Mouse (Mus musculus) embryonic stem cell, embryonic (primary cell): ENCODE measurements at regions not wholly inside any gene's neighbourhood (a gene's known extent, or its start where the extent isn't known, plus 50 kb on each side); places are given as distances from the start of the nearest gene placed in this dataset.

ENCODE experiments used
- CTCF ChIA-PET, 4 experiments: fragments of 300-600 bp in 2 of 4; fragments of 350-600 bp in 2 of 4; sonication (Branson Sonifier 250); formaldehyde crosslinking; loops; one replicate each; lab custom pipeline; 2022; ENCODE audit warnings: inconsistent platforms in 2 of 4; lab: Charles Lee
- POLR2A ChIA-PET, 4 experiments: fragments of 300-600 bp in 2 of 4; fragments of 350-600 bp in 2 of 4; sonication (Branson Sonifier 250); formaldehyde crosslinking; loops; one replicate each; lab custom pipeline; 2022; ENCODE audit warnings: antibody characterized with exemption in 4 of 4, inconsistent platforms in 1 of 4; lab: Charles Lee

- ChIA-PET CTCF (interaction anchor here in 2 of 4 experiments (0.7 kb wide), 2 partner anchors 306 to 395 kb away, joined by 5 read pairs; no protein-coding TSS in a partner anchor), POLR2A (interaction anchor here in 1 of 4 experiments (1.1 kb wide), 1 partner anchor 9 kb away, joined by 3 read pairs; no protein-coding TSS in a partner anchor)
Observed at GRCm38 (mm10) chr3:42074532-42075287, 332.3 kb downstream of the D3Ertd751e start.

DNA sequence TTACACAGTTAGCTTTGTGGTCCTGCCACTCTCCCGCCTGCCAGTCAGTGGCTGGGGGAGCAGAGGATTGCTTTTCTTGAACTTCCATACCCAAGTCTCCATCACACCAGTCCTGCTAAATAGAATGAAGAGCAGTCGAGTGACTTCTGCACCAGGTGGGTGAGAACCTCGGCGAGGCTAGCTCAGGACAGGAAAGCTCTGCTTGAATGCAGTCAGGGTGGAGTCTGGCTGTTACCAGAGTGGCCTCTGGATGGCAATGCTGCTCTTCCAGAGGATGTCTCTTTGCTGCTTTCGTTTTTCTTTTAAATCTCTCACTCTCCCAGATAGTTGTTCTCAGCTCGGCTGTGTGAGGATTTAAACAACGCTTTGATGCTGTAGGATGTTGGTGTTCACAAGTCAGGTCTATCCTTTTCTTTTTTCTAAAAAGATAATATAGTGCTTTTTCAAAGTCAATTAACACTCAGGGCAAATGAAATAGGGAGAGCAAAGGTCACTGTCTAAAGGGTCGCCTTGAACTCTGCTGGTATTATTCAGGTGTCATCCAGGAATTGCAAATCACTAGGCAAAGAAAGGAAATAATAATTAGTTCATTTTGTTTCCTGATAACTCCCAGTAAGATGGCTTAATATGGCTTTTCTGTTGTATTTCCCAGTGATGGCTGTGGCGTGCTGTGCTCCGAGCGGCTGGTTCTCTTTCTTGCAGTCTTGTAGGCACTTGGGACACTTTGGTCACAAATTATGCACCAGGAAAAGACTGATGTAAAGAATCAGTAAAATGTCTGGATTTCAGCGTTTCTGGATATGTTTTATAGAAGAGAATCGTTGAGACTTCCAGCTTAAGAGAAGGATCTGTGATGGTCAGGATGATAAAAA is 368.8 kb downstream of the D3Ertd751e start:
- ChIA-PET CTCF (interaction anchor here in 2 of 4 experiments (0.6 kb wide), 2 partner anchors 18 to 1150 kb away, joined by 3 read pairs; no protein-coding TSS in a partner anchor), POLR2A (no interaction called here)

GRCm38 (mm10) chr3:42129821-42130560 is 387.6 kb downstream of the D3Ertd751e start:
- CTCF ChIA-PET, result no interaction called here
- POLR2A ChIA-PET, result no interaction called here

- ChIA-PET CTCF (no interaction called here), POLR2A (no interaction called here)
Observed at GRCm38 (mm10) chr3:42132322-42132721, 389.9 kb downstream of the D3Ertd751e start.

DNA sequence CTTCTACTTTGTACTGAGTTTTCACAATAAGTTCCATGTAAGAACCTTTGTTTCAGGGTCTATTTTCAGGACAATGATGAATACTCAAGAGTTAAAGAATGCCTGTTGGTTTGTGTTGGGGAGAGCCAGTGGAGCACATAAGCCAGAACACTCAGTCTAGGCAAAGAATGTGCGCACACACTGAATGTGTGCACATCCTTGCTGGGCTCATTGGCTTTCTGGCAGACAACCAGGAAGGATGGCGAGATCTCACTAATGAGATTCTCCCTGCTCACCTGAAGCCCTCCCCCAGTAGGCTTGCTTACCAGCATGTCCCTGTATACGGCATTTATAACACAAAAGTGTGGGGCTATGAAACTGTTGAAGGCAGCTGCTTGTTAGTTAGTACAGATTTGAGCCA is 411.0 kb downstream of the D3Ertd751e start:
- CTCF ChIA-PET, result no interaction called here
- POLR2A ChIA-PET, result no interaction called here

- CTCF ChIA-PET, result no interaction called here
- POLR2A ChIA-PET, result no interaction called here
Observed at GRCm38 (mm10) chr3:42154909-42155308, 412.5 kb downstream of the D3Ertd751e start.

DNA sequence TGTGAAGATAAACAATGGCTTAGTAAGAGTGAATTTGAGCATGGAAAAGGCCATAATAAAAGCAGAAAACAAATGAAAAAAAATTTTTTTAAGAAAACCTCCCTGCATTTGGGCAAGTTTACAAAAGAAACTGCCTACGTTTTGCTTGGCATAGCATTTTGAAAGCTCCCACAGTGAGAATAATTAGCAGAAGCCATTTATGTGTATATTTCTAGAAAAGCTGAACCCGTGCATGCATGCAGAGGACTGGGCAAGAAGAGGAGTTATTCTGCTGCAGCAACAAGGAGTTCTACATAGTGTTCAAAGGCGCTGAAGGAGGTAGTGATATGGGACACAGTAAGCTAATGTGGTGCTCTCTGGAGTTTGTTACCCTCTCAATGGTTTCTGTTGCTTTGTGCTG is 421.3 kb downstream of the D3Ertd751e start:
- CTCF ChIA-PET, result no interaction called here
- POLR2A ChIA-PET, result no interaction called here

- ChIA-PET POLR2A (no interaction called here), CTCF (no interaction called here)
Observed at GRCm38 (mm10) chr3:42199206-42199605, 456.8 kb downstream of the D3Ertd751e start.

DNA sequence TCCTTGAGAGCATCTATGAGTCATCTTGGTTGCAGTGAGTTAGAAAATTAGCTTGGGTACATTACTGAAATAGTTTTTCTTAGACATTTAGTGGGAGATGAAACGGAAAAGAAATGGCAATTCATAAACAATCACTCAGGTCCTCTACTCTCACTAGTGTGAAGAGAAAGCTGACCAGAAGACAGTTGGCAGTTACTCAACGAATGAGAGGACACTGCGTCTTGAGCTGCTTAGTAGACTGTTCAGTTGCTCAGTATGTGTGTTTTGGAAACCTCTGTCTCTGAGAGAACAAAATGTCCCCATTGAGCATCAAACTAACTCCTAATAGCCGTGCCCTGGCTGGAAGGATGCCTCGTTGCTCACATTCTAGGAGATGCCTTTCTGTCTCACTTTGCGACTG is 459.0 kb downstream of the D3Ertd751e start:
- ChIA-PET POLR2A (no interaction called here), CTCF (no interaction called here)

- ChIA-PET POLR2A (no interaction called here), CTCF (no interaction called here)
Observed at GRCm38 (mm10) chr3:42205640-42206039, 463.2 kb downstream of the D3Ertd751e start.

DNA sequence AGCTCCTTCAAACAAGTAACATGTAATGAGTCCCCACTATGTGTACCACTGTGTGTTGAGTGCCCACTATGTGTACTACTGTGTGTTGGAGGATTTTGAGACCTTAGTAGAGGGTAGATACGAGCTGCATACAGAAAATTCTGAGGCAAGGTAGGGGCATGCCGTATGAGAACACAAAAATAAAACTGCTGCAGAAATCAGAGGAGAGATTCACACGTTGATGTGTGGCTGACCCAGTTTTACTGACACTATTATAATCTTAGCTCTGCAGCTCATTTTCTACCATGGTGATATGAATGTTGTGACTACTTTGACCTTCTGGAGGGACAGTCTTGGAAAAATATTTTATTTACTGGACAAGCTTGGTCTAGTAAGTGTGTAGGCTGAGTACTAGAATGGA is 469.0 kb downstream of the D3Ertd751e start:
- ChIA-PET CTCF (no interaction called here), POLR2A (no interaction called here)

DNA sequence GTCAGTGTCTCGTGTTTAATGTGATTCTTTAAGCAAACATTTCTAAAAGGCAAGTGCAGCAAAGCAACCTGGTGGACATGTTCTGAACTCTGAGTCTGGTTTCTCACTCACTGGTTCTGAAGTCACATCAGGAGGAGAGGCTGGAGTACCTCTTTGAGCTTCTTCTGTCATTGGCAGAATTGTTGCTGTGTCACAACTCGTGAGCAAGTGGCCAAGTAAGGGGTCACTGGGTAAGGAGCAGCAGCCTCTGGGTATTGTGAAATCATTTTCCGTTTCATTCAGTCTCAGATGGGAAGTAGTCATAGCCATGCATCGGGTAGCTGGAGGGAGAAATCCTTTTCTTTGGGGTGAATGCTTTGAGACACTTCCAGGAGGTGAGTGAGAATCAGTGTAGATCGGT is 470.0 kb downstream of the D3Ertd751e start:
- ChIA-PET POLR2A (no interaction called here), CTCF (no interaction called here)

DNA sequence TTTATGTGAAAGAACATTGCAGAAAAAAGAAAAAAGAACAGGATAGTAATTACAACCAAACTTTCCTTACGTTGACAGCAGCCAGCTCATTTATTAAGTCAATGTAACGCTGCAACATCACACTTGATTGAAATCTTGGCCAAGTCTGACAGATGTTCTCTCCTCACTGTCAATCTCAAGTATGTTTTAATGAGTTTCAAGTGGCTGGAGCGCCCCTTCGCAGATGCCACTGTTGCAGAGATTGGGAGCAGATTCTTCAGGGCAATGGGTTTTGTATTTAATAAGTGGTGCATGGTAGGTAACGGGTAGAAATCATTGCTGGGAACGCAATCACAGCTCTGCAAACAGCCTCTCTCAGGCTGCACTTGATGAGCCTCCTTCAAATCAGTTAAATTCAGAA is 470.8 kb downstream of the D3Ertd751e start:
- CTCF ChIA-PET, result no interaction called here
- POLR2A ChIA-PET, result no interaction called here

GRCm38 (mm10) chr3:42214624-42215276 is 472.3 kb downstream of the D3Ertd751e start:
- ChIA-PET CTCF (no interaction called here), POLR2A (no interaction called here)

GRCm38 (mm10) chr3:42218719-42219118 is 476.3 kb downstream of the D3Ertd751e start:
- ChIA-PET POLR2A (no interaction called here), CTCF (no interaction called here)

DNA sequence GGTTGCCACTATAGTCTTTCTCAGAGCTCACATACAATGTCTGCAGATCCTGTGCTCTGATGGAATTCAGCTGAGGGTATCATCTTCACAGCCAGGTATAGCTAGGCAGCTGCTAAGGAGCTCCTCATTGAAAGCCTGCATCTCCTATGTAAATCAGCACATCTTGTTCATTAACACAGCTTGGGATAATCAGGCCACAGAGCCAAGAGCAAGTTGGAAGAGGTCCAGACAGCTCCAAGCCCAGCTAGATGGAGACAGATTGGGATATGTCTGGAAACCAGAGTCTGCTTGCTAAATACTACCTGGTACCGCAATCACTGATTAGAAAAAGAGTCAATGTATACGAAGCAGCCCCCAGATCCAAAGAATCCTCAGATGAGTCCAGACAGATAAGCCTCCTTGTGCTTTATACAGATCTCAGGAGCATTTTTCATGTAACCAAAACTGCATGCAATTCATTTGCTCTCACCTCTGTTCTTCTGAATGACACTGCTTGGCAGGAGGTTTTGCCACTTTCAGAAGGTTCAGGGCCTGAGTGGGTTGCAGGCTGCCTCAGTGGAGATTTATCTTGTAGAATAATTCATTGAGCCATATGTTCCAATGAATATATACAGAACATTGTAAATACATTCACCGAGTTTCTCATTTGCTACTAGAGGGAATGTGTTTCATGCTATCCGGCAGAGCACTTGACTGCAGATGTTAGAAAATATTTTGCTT is 485.4 kb downstream of the D3Ertd751e start:
- POLR2A ChIA-PET, result no interaction called here

GRCm38 (mm10) chr3:42228399-42228755 is 486.0 kb downstream of the D3Ertd751e start:
- CTCF ChIA-PET, result no interaction called here
- POLR2A ChIA-PET, result no interaction called here

More for the DNA sequence above, 485.4 kb downstream of the D3Ertd751e start:
- CTCF ChIA-PET, result no interaction called here

GRCm38 (mm10) chr3:42232268-42232667 is 489.9 kb downstream of the D3Ertd751e start:
- CTCF ChIA-PET, result no interaction called here
- POLR2A ChIA-PET, result no interaction called here
